Mouse (Mus musculus) stomach, postnatal 0 days (tissue): Measurements from ENCODE around the gene Cyp2t4. TPM values are rescaled to one million over a fixed set of nuclear protein-coding genes. Genes with fewer than 3 reads are reported as not detected.

Experiments used
- ATAC-seq: fragments of 200-750 bp; cut with Nextera tagmentation; 2 replicates; pipeline ENCODE4 v1.8.0; 2017; ENCODE audit not compliant: low FRiP score, low TSS enrichment
- DNase-seq: peaks from one replicate; pipeline ENCODE4 v3.0.0-alpha.2; 2016; ENCODE audit warnings: low spot score
- H3K27ac ChIP-seq: fragments of 300-500 bp; sonication (generic); replicated peaks from 2 replicates; pipeline ENCODE4 v1.5.1; 2014; ENCODE audit warnings: mild to moderate bottlenecking, control low read depth
- H3K27me3 ChIP-seq: fragments of 300-500 bp; sonication (generic); 2 replicates; pipeline ENCODE4 v1.6.1; 2014; ENCODE audit warnings: low read length; ENCODE audit not compliant: control insufficient read depth, insufficient read depth
- H3K36me3 ChIP-seq: fragments of 300-500 bp; sonication (generic); 2 replicates; pipeline ENCODE4 v1.6.1; 2014; ENCODE audit warnings: low read length, mixed read lengths; ENCODE audit not compliant: control insufficient read depth, insufficient read depth
- H3K4me1 ChIP-seq: fragments of 300-500 bp; sonication (generic); replicated peaks from 2 replicates; pipeline ENCODE4 v1.6.1; 2014; ENCODE audit warnings: antibody characterized with exemption; ENCODE audit not compliant: control insufficient read depth, insufficient read depth
- H3K4me2 ChIP-seq: fragments of 300-500 bp; sonication (generic); replicated peaks from 2 replicates; pipeline ENCODE4 v1.6.1; 2014; ENCODE audit warnings: low read depth, mild to moderate bottlenecking, control low read depth, moderate library complexity
- H3K4me3 ChIP-seq: fragments of 300-500 bp; sonication (generic); 2 replicates; pipeline ENCODE4 v1.5.1; 2014; ENCODE audit warnings: low read depth, low read length, control low read depth
- H3K9ac ChIP-seq: fragments of 300-500 bp; sonication (generic); 2 replicates; pipeline ENCODE4 v1.6.1; 2014; ENCODE audit warnings: mild to moderate bottlenecking, low read length, control low read depth, mixed read lengths
- H3K9me3 ChIP-seq: fragments of 300-500 bp; sonication (generic); 2 replicates; pipeline ENCODE4 v1.6.1; 2016; ENCODE audit warnings: low read length; ENCODE audit not compliant: control insufficient read depth
- CTCF ChIP-seq: IDR thresholded peaks from 2 replicates; pipeline ENCODE4 v1.5.1; 2016; ENCODE audit warnings: antibody characterized with exemption, low read depth, mild to moderate bottlenecking, moderate library complexity
- EP300 ChIP-seq: optimal IDR thresholded peaks from 2 replicates; pipeline ENCODE3; 2016; ENCODE audit warnings: antibody characterized with exemption
- WGBS: fragments of 180-500 bp; shearing (Covaris S2); extraction: QIAGEN DNeasy Blood & Tissue Kit; methylation state at CpG from one replicate; pipeline ENCODE4 v1.1.7; 2014; 5-methylcytosine and 5-hydroxymethylcytosine counted together
- polyA plus RNA-seq: library from polyadenylated mRNA; unstranded; fragments of >200 nt; fragmentation: Nextera tagmentation; extraction: Ambion mirVana; gene quantifications from 2 replicates; pipeline ENCODE4 v1.2.1, GENCODE M21; 2015

The Cyp2t4 gene
- polyA plus RNA-seq, 1 experiment from 2014 or later = not detected

- WGBS = 66% methylated on average over 5 of the region's 5 CpGs
- Histone ChIP-seq H3K4me2 (peak overlapping the region; percentile 78), H3K36me3 (peaks cover 18% of the 10 kb centered on the region), H3K27me3 (no peaks in the 10 kb centered on the region), H3K4me1 (peaks cover 5% of the 10 kb centered on the region; the same call in 1 of the 2 replicates), H3K9me3 (no peaks in the 10 kb centered on the region), H3K9ac (peak overlapping the region; percentile 50), H3K27ac (no peak overlapping the region), H3K4me3 (no peak overlapping the region; the same call in 1 of the 2 replicates)
- no peak for TF ChIP-seq CTCF
- TF ChIP-seq EP300 = no peak
- no peak for DNase-seq
- ATAC-seq = no peak
Observed at GRCm38 (mm10) chr7:27162780-27163449, 9.4 kb downstream of the Cyp2t4 start.

DNA sequence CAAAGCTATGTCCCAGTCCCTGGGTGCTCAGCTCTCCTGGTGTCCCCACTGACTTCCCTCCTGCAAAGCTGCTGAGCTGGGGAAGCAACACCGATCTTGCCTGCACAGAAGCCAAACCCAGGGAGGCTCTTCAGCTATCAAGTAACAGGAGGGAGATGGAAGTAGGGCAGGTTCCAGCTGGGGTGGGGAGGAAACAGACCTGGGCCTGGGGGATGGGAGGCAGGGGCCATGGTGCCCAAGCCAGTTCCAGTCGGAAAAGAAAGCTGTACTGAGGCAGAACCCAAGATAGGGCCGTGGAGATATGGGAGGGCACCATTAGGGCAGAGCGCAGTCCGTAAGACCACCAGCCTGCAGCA is 9.9 kb downstream of the Cyp2t4 start:
- Histone ChIP-seq H3K9ac (peak overlapping the region; percentile 50; the same call in 1 of the 2 replicates), H3K4me1 (peaks cover 5% of the 10 kb centered on the region; the same call in 1 of the 2 replicates), H3K4me2 (peak overlapping the region; percentile 78), H3K36me3 (peaks cover 15% of the 10 kb centered on the region), H3K4me3 (no peak overlapping the region; the same call in 1 of the 2 replicates), H3K9me3 (no peaks in the 10 kb centered on the region), H3K27ac (no peak overlapping the region), H3K27me3 (no peaks in the 10 kb centered on the region)
- TF ChIP-seq CTCF = no peak
- TF ChIP-seq EP300 = no peak
- WGBS = 55% methylated on average over 5 of the region's 5 CpGs
- no peak for ATAC-seq
- DNase-seq = no peak

GRCm38 (mm10) chr7:27164112-27164947 is 10.8 kb downstream of the Cyp2t4 start:
- H3K36me3 ChIP-seq = 0 out of 2 replicates have a peak, but pooled peaks cover 7% of the 10 kb centered on the region
- ATAC-seq (no peak), DNase-seq (no peak)
- H3K27ac ChIP-seq = no peak overlapping the region; the same call in 1 of the 2 replicates
- H3K4me2 ChIP-seq = peak overlapping the region; percentile 78
- WGBS = 71% methylated on average over 33 of the region's 33 CpGs
- H3K4me1 ChIP-seq = peaks cover 5% of the 10 kb centered on the region; the same call in 1 of the 2 replicates
- H3K27me3 ChIP-seq = no peaks in the 10 kb centered on the region
- peak overlapping the region; percentile 50; the same call in 1 of the 2 replicates for H3K9ac ChIP-seq
- no peaks in the 10 kb centered on the region for H3K9me3 ChIP-seq
- TF ChIP-seq CTCF (no peak), EP300 (no peak)
- H3K4me3 ChIP-seq = peak overlapping the region; percentile 84

- no peaks in the 10 kb centered on the region for H3K9me3 ChIP-seq
- H3K9ac ChIP-seq = peak overlapping the region; percentile 94
- WGBS = 58% methylated on average over 23 of the region's 23 CpGs
- peak overlapping the region; percentile 99 for H3K27ac ChIP-seq
- no peaks in the 10 kb centered on the region for H3K27me3 ChIP-seq
- peak overlapping the region; percentile 84 for H3K4me3 ChIP-seq
- DNase-seq (no peak), ATAC-seq (no peak)
- peak overlapping the region; percentile 78 for H3K4me2 ChIP-seq
- TF ChIP-seq CTCF (no peak), EP300 (no peak)
- peaks cover 5% of the 10 kb centered on the region; the same call in 1 of the 2 replicates for H3K4me1 ChIP-seq
- 0 out of 2 replicates have a peak, but pooled peaks cover 5% of the 10 kb centered on the region for H3K36me3 ChIP-seq
Observed at GRCm38 (mm10) chr7:27165007-27165655, 11.6 kb downstream of the Cyp2t4 start.

GRCm38 (mm10) chr7:27165696-27166095 is 12.2 kb downstream of the Cyp2t4 start:
- WGBS = 3% methylated on average over 8 of the region's 8 CpGs

More at GRCm38 (mm10) chr7:27165696-27166095, 12.2 kb downstream of the Cyp2t4 start:
- Histone ChIP-seq H3K36me3 (0 out of 2 replicates have a peak, but pooled peaks cover 5% of the 10 kb centered on the region), H3K4me2 (peak overlapping the region; percentile 78), H3K27ac (peak overlapping the region; percentile 99), H3K9ac (peak overlapping the region; percentile 94), H3K4me3 (peak overlapping the region; percentile 84), H3K9me3 (no peaks in the 10 kb centered on the region), H3K27me3 (no peaks in the 10 kb centered on the region), H3K4me1 (peaks cover 3% of the 10 kb centered on the region; the same call in 1 of the 2 replicates)
- ATAC-seq (no peak), DNase-seq (no peak)
- TF ChIP-seq CTCF (no peak), EP300 (no peak)
